Mouse (Mus musculus): ENCODE results near the gene Cltc. TPM values are rescaled to one million over a fixed set of nuclear protein-coding genes. Genes with fewer than 3 reads are reported as not detected.
A peak's percentile ranks its signal among the peaks of the same experiment; 100 is the strongest.
"Not testable (repeated sequence)": the region's sequence is repeated elsewhere in the genome, so short reads cannot be mapped to it uniquely, and the experiment has no call there.

The Cltc gene
- total RNA-seq (2015; ENCODE audit: low replicate concordance): 369 and 390 TPM in 2 replicates
- total RNA-seq (2017; ENCODE audit: low replicate concordance): 282 and 302 TPM in 2 replicates

GRCm38 (mm10) chr11:86757480-86758371 lies at the start of gene Cltc:
TSS of gene Cltc (minus strand) at chr11:86757565.
- ATAC-seq (replicated peaks; ENCODE audit: low FRiP score, poor library complexity, severe bottlenecking): peak; percentile 78

- ATAC-seq (replicated peaks; ENCODE audit: low FRiP score, poor library complexity, severe bottlenecking): peak; percentile 81
Observed at GRCm38 (mm10) chr11:86807001-86807477, 49.7 kb upstream of the Cltc start.

- no peak for ATAC-seq (replicated peaks; ENCODE audit: low FRiP score, poor library complexity, severe bottlenecking)
Observed at GRCm38 (mm10) chr11:86794161-86794560, 36.8 kb upstream of the Cltc start.

- ATAC-seq (replicated peaks; ENCODE audit: low FRiP score, poor library complexity, severe bottlenecking): not testable (repeated sequence)
Observed at GRCm38 (mm10) chr11:86787436-86787835, 30.1 kb upstream of the Cltc start.

- ATAC-seq (replicated peaks; ENCODE audit: low FRiP score, poor library complexity, severe bottlenecking): no peak
Observed at GRCm38 (mm10) chr11:86785767-86786166, 28.4 kb upstream of the Cltc start.

GRCm38 (mm10) chr11:86769884-86770283 lies 12.5 kb upstream of the Cltc start:
- ATAC-seq (replicated peaks; ENCODE audit: low FRiP score, poor library complexity, severe bottlenecking): no peak

GRCm38 (mm10) chr11:86764501-86764900 lies 7.1 kb upstream of the Cltc start:
- ATAC-seq (replicated peaks; ENCODE audit: low FRiP score, poor library complexity, severe bottlenecking): no peak

- ATAC-seq (replicated peaks; ENCODE audit: low FRiP score, poor library complexity, severe bottlenecking): not testable (repeated sequence)
Observed at GRCm38 (mm10) chr11:86763127-86763526, 5.8 kb upstream of the Cltc start.

- ATAC-seq (replicated peaks; ENCODE audit: low FRiP score, poor library complexity, severe bottlenecking): no peak
Observed at GRCm38 (mm10) chr11:86760357-86760756, 3.0 kb upstream of the Cltc start.

- ATAC-seq (replicated peaks; ENCODE audit: low FRiP score, poor library complexity, severe bottlenecking): no peak
Observed at GRCm38 (mm10) chr11:86759886-86760285, 2.5 kb upstream of the Cltc start.

- ATAC-seq (replicated peaks; ENCODE audit: low FRiP score, poor library complexity, severe bottlenecking): no peak
Observed at GRCm38 (mm10) chr11:86759226-86759625, 1.9 kb upstream of the Cltc start.

GRCm38 (mm10) chr11:86758559-86758958 lies 1.2 kb upstream of the Cltc start:
- ATAC-seq (replicated peaks; ENCODE audit: low FRiP score, poor library complexity, severe bottlenecking): peak; percentile 53

GRCm38 (mm10) chr11:86757142-86757479 lies 254 bp downstream of the Cltc start:
- ATAC-seq (replicated peaks; ENCODE audit: low FRiP score, poor library complexity, severe bottlenecking): peak; percentile 15

- peak; percentile 9 for ATAC-seq (replicated peaks; ENCODE audit: low FRiP score, poor library complexity, severe bottlenecking)
Observed at GRCm38 (mm10) chr11:86756156-86757141, 916 bp downstream of the Cltc start.

GRCm38 (mm10) chr11:86752404-86752803 lies 5.0 kb downstream of the Cltc start:
- ATAC-seq (replicated peaks; ENCODE audit: low FRiP score, poor library complexity, severe bottlenecking): no peak

- no peak for ATAC-seq (replicated peaks; ENCODE audit: low FRiP score, poor library complexity, severe bottlenecking)
Observed at GRCm38 (mm10) chr11:86751010-86751409, 6.4 kb downstream of the Cltc start.

GRCm38 (mm10) chr11:86749776-86750423 lies 7.5 kb downstream of the Cltc start:
- ATAC-seq (replicated peaks; ENCODE audit: low FRiP score, poor library complexity, severe bottlenecking): no peak

GRCm38 (mm10) chr11:86745634-86746404 lies 11.5 kb downstream of the Cltc start:
- no peak for ATAC-seq (replicated peaks; ENCODE audit: low FRiP score, poor library complexity, severe bottlenecking)

- peak; percentile 91 for ATAC-seq (replicated peaks; ENCODE audit: low FRiP score, poor library complexity, severe bottlenecking)
Observed at GRCm38 (mm10) chr11:86742605-86743004, 14.8 kb downstream of the Cltc start.

Data from erythroid progenitor cell, adult 5-6 weeks (primary cell).